Mouse (Mus musculus): ENCODE measurements around the gene Syne1. TPM values are rescaled to one million over a fixed set of nuclear protein-coding genes. Genes with fewer than 3 reads are reported as not detected.

The Syne1 gene
- polyA plus RNA-seq, 1 experiment from 2014 or later = 3.6 TPM

DNA sequence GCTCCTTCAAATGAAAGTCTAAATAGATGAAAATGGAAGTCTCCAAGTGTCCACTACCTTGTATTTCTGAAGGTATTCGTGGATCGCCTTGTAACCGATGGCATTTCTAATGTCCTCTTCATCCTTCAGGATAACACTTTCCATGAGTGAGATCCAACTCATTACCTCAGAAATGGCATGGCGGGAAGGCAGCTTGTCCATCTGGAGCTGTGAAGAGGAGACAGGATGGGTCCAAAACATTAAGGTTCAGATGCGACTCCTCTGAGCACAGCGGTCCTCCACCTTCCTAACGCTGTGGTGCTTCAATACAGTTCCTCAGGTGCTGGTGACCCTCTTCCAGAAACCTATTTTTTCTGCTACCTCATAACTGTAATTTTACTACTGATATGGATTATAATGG lies 426.5 kb downstream of the Syne1 start:
- Histone ChIP-seq H3K27me3 (ENCODE audit: control insufficient read depth, insufficient read depth, low read length) (no peaks in the 10 kb centered on the region), H3K4me1 (replicated peaks; ENCODE audit: control insufficient read depth, insufficient read depth) (no peaks in the 10 kb centered on the region), H3K4me2 (replicated peaks; ENCODE audit: low read depth) (no peak overlapping the region), H3K36me3 (ENCODE audit: control insufficient read depth, insufficient read depth, low read length) (peaks cover 8% of the 10 kb centered on the region; the same call in 1 of the 2 replicates), H3K9ac (ENCODE audit: low read length) (no peak overlapping the region), H3K4me3 (ENCODE audit: low read depth, low read length) (no peak overlapping the region), H3K27ac (replicated peaks) (no peak overlapping the region), H3K9me3 (ENCODE audit: control insufficient read depth, low read length) (no peaks in the 10 kb centered on the region)
- WGBS = 97% methylated on average over 7 of the region's 7 CpGs
- TF ChIP-seq EP300 (optimal IDR thresholded peaks at IDR 0.05) = no peak
- no peak for TF ChIP-seq CTCF (IDR thresholded peaks at IDR 0.05; ENCODE audit: low read depth)
- ATAC-seq (ENCODE audit: low FRiP score, low TSS enrichment) (no peak), DNase-seq (ENCODE audit: low spot score) (no peak)

DNA sequence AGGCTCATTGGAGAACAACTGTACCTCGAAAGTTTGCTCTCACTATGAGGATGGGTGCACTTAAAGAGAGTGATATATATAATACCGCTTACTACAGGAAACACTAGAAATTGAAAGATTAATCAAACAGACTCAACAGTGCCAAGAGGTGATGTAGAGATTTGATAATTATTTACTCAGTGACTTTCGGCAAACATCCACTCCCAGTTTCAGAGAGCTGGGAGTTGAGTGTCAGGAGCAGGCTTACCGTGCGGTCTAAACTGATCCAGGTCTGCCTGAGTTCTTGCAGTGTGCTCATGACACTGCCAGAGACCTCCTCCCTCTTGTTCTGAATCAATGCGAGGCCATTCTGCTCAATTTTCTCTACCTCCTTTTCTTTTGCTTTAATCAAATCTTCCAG lies 434.6 kb downstream of the Syne1 start:
- Histone ChIP-seq H3K9ac (ENCODE audit: low read length) (no peak overlapping the region), H3K4me1 (replicated peaks; ENCODE audit: control insufficient read depth, insufficient read depth) (no peaks in the 10 kb centered on the region), H3K9me3 (ENCODE audit: control insufficient read depth, low read length) (no peaks in the 10 kb centered on the region), H3K36me3 (ENCODE audit: control insufficient read depth, insufficient read depth, low read length) (peaks cover 3% of the 10 kb centered on the region; the same call in 1 of the 2 replicates), H3K4me2 (replicated peaks; ENCODE audit: low read depth) (no peak overlapping the region), H3K27ac (replicated peaks) (no peak overlapping the region), H3K27me3 (ENCODE audit: control insufficient read depth, insufficient read depth, low read length) (no peaks in the 10 kb centered on the region), H3K4me3 (ENCODE audit: low read depth, low read length) (no peak overlapping the region)
- no peak for ATAC-seq (ENCODE audit: low FRiP score, low TSS enrichment)
- WGBS = 60% methylated on average over 6 of the region's 6 CpGs
- TF ChIP-seq CTCF (IDR thresholded peaks at IDR 0.05; ENCODE audit: low read depth) (no peak), EP300 (optimal IDR thresholded peaks at IDR 0.05) (no peak)
- no peak for DNase-seq (ENCODE audit: low spot score)

DNA sequence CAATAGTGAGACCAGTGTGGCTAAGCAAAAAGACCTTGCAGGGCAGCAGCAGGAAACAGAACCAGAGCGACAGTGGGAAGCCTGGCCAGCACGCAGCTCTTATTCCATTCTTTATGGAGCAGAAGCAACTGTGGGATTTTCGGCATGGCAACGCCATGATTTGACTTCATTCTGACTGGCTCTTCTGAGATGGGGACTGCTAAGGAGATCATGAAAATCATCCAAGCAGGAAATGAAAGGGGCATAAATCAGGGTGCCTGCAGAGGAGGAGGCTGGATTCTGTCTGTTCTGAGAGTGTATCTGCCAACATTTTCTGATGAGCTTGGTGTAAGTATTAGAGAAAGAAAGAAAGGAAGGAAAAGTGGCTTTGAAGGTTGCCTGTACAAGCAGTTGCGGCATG lies 435.1 kb downstream of the Syne1 start:
- no peak overlapping the region for H3K4me2 ChIP-seq (replicated peaks; ENCODE audit: low read depth)
- H3K36me3 ChIP-seq (ENCODE audit: control insufficient read depth, insufficient read depth, low read length) = peaks cover 3% of the 10 kb centered on the region; the same call in 1 of the 2 replicates
- H3K9me3 ChIP-seq (ENCODE audit: control insufficient read depth, low read length) = no peaks in the 10 kb centered on the region
- H3K27ac ChIP-seq (replicated peaks) = no peak overlapping the region
- TF ChIP-seq CTCF (IDR thresholded peaks at IDR 0.05; ENCODE audit: low read depth) = no peak
- no peak for TF ChIP-seq EP300 (optimal IDR thresholded peaks at IDR 0.05)
- H3K4me1 ChIP-seq (replicated peaks; ENCODE audit: control insufficient read depth, insufficient read depth) = no peaks in the 10 kb centered on the region
- DNase-seq (ENCODE audit: low spot score) (no peak), ATAC-seq (ENCODE audit: low FRiP score, low TSS enrichment) (no peak)
- H3K27me3 ChIP-seq (ENCODE audit: control insufficient read depth, insufficient read depth, low read length) = no peaks in the 10 kb centered on the region
- H3K4me3 ChIP-seq (ENCODE audit: low read depth, low read length) = no peak overlapping the region
- no peak overlapping the region for H3K9ac ChIP-seq (ENCODE audit: low read length)
- WGBS = 85% methylated on average over 5 of the region's 5 CpGs

DNA sequence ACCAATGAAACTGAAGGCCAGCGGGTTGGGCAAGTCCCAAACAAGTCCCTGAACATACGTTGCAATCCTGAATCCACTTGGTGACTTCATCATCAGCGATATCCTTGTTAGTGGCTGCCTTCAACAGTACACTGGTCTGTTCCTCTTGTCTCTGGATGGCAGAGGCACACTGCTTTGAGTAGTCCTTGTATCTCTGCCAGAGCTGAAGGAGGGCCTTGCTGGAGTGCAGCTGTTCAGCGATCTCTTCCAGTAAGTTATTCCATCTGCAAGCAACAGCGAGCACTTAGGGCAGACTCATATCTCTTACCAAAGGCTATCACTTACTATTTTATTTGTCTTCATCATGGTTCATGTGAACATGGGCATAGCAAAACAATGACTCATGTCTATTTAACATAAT lies 440.5 kb downstream of the Syne1 start:
- Histone ChIP-seq H3K4me1 (replicated peaks; ENCODE audit: control insufficient read depth, insufficient read depth) (no peaks in the 10 kb centered on the region), H3K27ac (replicated peaks) (no peak overlapping the region), H3K9ac (ENCODE audit: low read length) (no peak overlapping the region), H3K9me3 (ENCODE audit: control insufficient read depth, low read length) (no peaks in the 10 kb centered on the region), H3K27me3 (ENCODE audit: control insufficient read depth, insufficient read depth, low read length) (no peaks in the 10 kb centered on the region), H3K4me2 (replicated peaks; ENCODE audit: low read depth) (no peak overlapping the region), H3K4me3 (ENCODE audit: low read depth, low read length) (no peak overlapping the region), H3K36me3 (ENCODE audit: control insufficient read depth, insufficient read depth, low read length) (no peaks in the 10 kb centered on the region; the same call in 1 of the 2 replicates)
- WGBS = 81% methylated on average over 5 of the region's 5 CpGs
- TF ChIP-seq CTCF (IDR thresholded peaks at IDR 0.05; ENCODE audit: low read depth) (no peak), EP300 (optimal IDR thresholded peaks at IDR 0.05) (no peak)
- ATAC-seq (ENCODE audit: low FRiP score, low TSS enrichment) = no peak
- no peak for DNase-seq (ENCODE audit: low spot score)

GRCm38 (mm10) chr10:5097754-5098137 lies 453.5 kb downstream of the Syne1 start:
- H3K4me1 ChIP-seq (replicated peaks; ENCODE audit: control insufficient read depth, insufficient read depth) = no peaks in the 10 kb centered on the region
- H3K36me3 ChIP-seq (ENCODE audit: control insufficient read depth, insufficient read depth, low read length) = no peaks in the 10 kb centered on the region; the same call in 1 of the 2 replicates
- no peak overlapping the region for H3K27ac ChIP-seq (replicated peaks)
- TF ChIP-seq CTCF (IDR thresholded peaks at IDR 0.05; ENCODE audit: low read depth) (no peak), EP300 (optimal IDR thresholded peaks at IDR 0.05) (no peak)
- ATAC-seq (ENCODE audit: low FRiP score, low TSS enrichment) (no peak), DNase-seq (ENCODE audit: low spot score) (no peak)
- 74% methylated on average over 2 of the region's 2 CpGs for WGBS
- no peaks in the 10 kb centered on the region for H3K9me3 ChIP-seq (ENCODE audit: control insufficient read depth, low read length)
- H3K27me3 ChIP-seq (ENCODE audit: control insufficient read depth, insufficient read depth, low read length) = no peaks in the 10 kb centered on the region
- no peak overlapping the region for H3K9ac ChIP-seq (ENCODE audit: low read length)
- no peak overlapping the region for H3K4me2 ChIP-seq (replicated peaks; ENCODE audit: low read depth)
- H3K4me3 ChIP-seq (ENCODE audit: low read depth, low read length) = no peak overlapping the region

- H3K36me3 ChIP-seq (ENCODE audit: control insufficient read depth, insufficient read depth, low read length) = no peaks in the 10 kb centered on the region; the same call in 1 of the 2 replicates
- no peak overlapping the region for H3K4me3 ChIP-seq (ENCODE audit: low read depth, low read length)
- ATAC-seq (ENCODE audit: low FRiP score, low TSS enrichment) = no peak
- H3K4me1 ChIP-seq (replicated peaks; ENCODE audit: control insufficient read depth, insufficient read depth) = no peaks in the 10 kb centered on the region
- WGBS = 69% methylated on average over 10 of the region's 10 CpGs
- H3K9ac ChIP-seq (ENCODE audit: low read length) = no peak overlapping the region
- no peak for DNase-seq (ENCODE audit: low spot score)
- no peaks in the 10 kb centered on the region for H3K27me3 ChIP-seq (ENCODE audit: control insufficient read depth, insufficient read depth, low read length)
- H3K27ac ChIP-seq (replicated peaks) = no peak overlapping the region
- TF ChIP-seq EP300 (optimal IDR thresholded peaks at IDR 0.05) (no peak), CTCF (IDR thresholded peaks at IDR 0.05; ENCODE audit: low read depth) (no peak)
- no peaks in the 10 kb centered on the region for H3K9me3 ChIP-seq (ENCODE audit: control insufficient read depth, low read length)
- H3K4me2 ChIP-seq (replicated peaks; ENCODE audit: low read depth) = no peak overlapping the region
Measured at GRCm38 (mm10) chr10:5096996-5097753, 454.1 kb downstream of the Syne1 start.
